Mouse (Mus musculus): ENCODE data around the gene Shc4. TPM values are rescaled to one million over a fixed set of nuclear protein-coding genes. Genes with fewer than 3 reads are reported as not detected.

Shc4 gene
- polyA plus RNA-seq, 1 experiment from 2014 or later = 0.57 TPM

GRCm38 (mm10) chr2:125659823-125660536, 64.0 kb downstream of the Shc4 start:
- 0 out of 2 replicates have a peak overlapping the region, but pooled peaks have one; percentile 34 for H3K9ac ChIP-seq

GRCm38 (mm10) chr2:125655391-125655790, 68.6 kb downstream of the Shc4 start:
- H3K9ac ChIP-seq = no peak overlapping the region
- 93% methylated on average over 9 of the region's 9 CpGs for WGBS
- H3K9me3 ChIP-seq (replicated peaks) = no peaks in the 10 kb centered on the region
- no peak overlapping the region for H3K4me2 ChIP-seq
- H3K4me3 ChIP-seq = no peak overlapping the region
- no peak for ATAC-seq
- no peaks in the 10 kb centered on the region for H3K36me3 ChIP-seq (ENCODE audit: poor library complexity, severe bottlenecking)
- H3K27me3 ChIP-seq = no peaks in the 10 kb centered on the region
- H3K4me1 ChIP-seq = peaks cover 3% of the 10 kb centered on the region; the same call in 1 of the 2 replicates
- H3K27ac ChIP-seq = no peak overlapping the region

More at GRCm38 (mm10) chr2:125659823-125660536, 64.0 kb downstream of the Shc4 start:
- WGBS = 13% methylated on average over 10 of the region's 10 CpGs
- ATAC-seq = peak; percentile 80
- Histone ChIP-seq H3K9me3 (replicated peaks) (no peaks in the 10 kb centered on the region), H3K4me3 (peak overlapping the region; percentile 18), H3K36me3 (ENCODE audit: poor library complexity, severe bottlenecking) (no peaks in the 10 kb centered on the region), H3K27me3 (no peaks in the 10 kb centered on the region), H3K4me1 (peaks cover 8% of the 10 kb centered on the region; the same call in 1 of the 2 replicates), H3K4me2 (peak overlapping the region; percentile 53), H3K27ac (no peak overlapping the region)

- Histone ChIP-seq H3K4me2 (no peak overlapping the region), H3K27ac (no peak overlapping the region), H3K4me1 (no peaks in the 10 kb centered on the region), H3K9ac (no peak overlapping the region), H3K9me3 (replicated peaks) (no peaks in the 10 kb centered on the region), H3K36me3 (ENCODE audit: poor library complexity, severe bottlenecking) (no peaks in the 10 kb centered on the region), H3K27me3 (no peaks in the 10 kb centered on the region), H3K4me3 (no peak overlapping the region)
- no peak for ATAC-seq
- 94% methylated on average over 2 of the region's 2 CpGs for WGBS
Measured at GRCm38 (mm10) chr2:125653286-125653685, 70.7 kb downstream of the Shc4 start.

GRCm38 (mm10) chr2:125651563-125651962, 72.4 kb downstream of the Shc4 start:
- H3K9me3 ChIP-seq (replicated peaks) = no peaks in the 10 kb centered on the region
- no peaks in the 10 kb centered on the region for H3K27me3 ChIP-seq
- H3K9ac ChIP-seq = no peak overlapping the region
- no peak overlapping the region for H3K4me2 ChIP-seq
- no peaks in the 10 kb centered on the region for H3K4me1 ChIP-seq
- H3K36me3 ChIP-seq (ENCODE audit: poor library complexity, severe bottlenecking) = no peaks in the 10 kb centered on the region
- H3K4me3 ChIP-seq = no peak overlapping the region
- no peak overlapping the region for H3K27ac ChIP-seq
- 50% methylated on average over 8 of the region's 8 CpGs for WGBS
- ATAC-seq = no peak

- H3K27me3 ChIP-seq = no peaks in the 10 kb centered on the region
- 94% methylated on average over 14 of the region's 14 CpGs for WGBS
- H3K4me2 ChIP-seq = no peak overlapping the region
- no peaks in the 10 kb centered on the region for H3K9me3 ChIP-seq (replicated peaks)
- H3K9ac ChIP-seq = no peak overlapping the region
- no peak overlapping the region for H3K27ac ChIP-seq
- no peaks in the 10 kb centered on the region for H3K36me3 ChIP-seq (ENCODE audit: poor library complexity, severe bottlenecking)
- H3K4me1 ChIP-seq = no peaks in the 10 kb centered on the region
- no peak overlapping the region for H3K4me3 ChIP-seq
- ATAC-seq = no peak
Measured at GRCm38 (mm10) chr2:125650742-125651352, 73.1 kb downstream of the Shc4 start.

GRCm38 (mm10) chr2:125650038-125650437, 73.9 kb downstream of the Shc4 start:
- Histone ChIP-seq H3K4me1 (peaks cover under 1% of the 10 kb centered on the region), H3K9ac (no peak overlapping the region), H3K27ac (no peak overlapping the region), H3K4me2 (no peak overlapping the region), H3K4me3 (no peak overlapping the region), H3K27me3 (no peaks in the 10 kb centered on the region), H3K36me3 (ENCODE audit: poor library complexity, severe bottlenecking) (no peaks in the 10 kb centered on the region), H3K9me3 (replicated peaks) (no peaks in the 10 kb centered on the region)
- ATAC-seq = no peak
- 93% methylated on average over 5 of the region's 5 CpGs for WGBS

GRCm38 (mm10) chr2:125644912-125645311, 79.0 kb downstream of the Shc4 start:
- H3K4me1 ChIP-seq = peaks cover 5% of the 10 kb centered on the region
- ATAC-seq = peak; percentile 27; the same call in 1 of the 2 replicates

GRCm38 (mm10) chr2:125637331-125637730, 86.6 kb downstream of the Shc4 start:
- no peak overlapping the region for H3K4me2 ChIP-seq
- no peaks in the 10 kb centered on the region for H3K4me1 ChIP-seq
- H3K9ac ChIP-seq = no peak overlapping the region
- no peaks in the 10 kb centered on the region for H3K36me3 ChIP-seq (ENCODE audit: poor library complexity, severe bottlenecking)
- no peaks in the 10 kb centered on the region for H3K9me3 ChIP-seq (replicated peaks)
- ATAC-seq = no peak
- H3K27ac ChIP-seq = no peak overlapping the region
- no peaks in the 10 kb centered on the region for H3K27me3 ChIP-seq
- H3K4me3 ChIP-seq = no peak overlapping the region
- WGBS = 88% methylated on average over 7 of the region's 7 CpGs

More at GRCm38 (mm10) chr2:125644912-125645311, 79.0 kb downstream of the Shc4 start:
- H3K9ac ChIP-seq = no peak overlapping the region
- H3K27ac ChIP-seq = no peak overlapping the region
- no peak overlapping the region for H3K4me2 ChIP-seq
- 68% methylated on average over 6 of the region's 6 CpGs for WGBS
- H3K36me3 ChIP-seq (ENCODE audit: poor library complexity, severe bottlenecking) = no peaks in the 10 kb centered on the region
- no peaks in the 10 kb centered on the region for H3K9me3 ChIP-seq (replicated peaks)
- H3K27me3 ChIP-seq = no peaks in the 10 kb centered on the region
- no peak overlapping the region for H3K4me3 ChIP-seq

GRCm38 (mm10) chr2:125630010-125630409, 93.9 kb downstream of the Shc4 start:
- no peaks in the 10 kb centered on the region for H3K4me1 ChIP-seq
- no peak overlapping the region for H3K4me2 ChIP-seq
- no peaks in the 10 kb centered on the region for H3K36me3 ChIP-seq (ENCODE audit: poor library complexity, severe bottlenecking)
- H3K27me3 ChIP-seq = no peaks in the 10 kb centered on the region
- H3K27ac ChIP-seq = no peak overlapping the region
- no peak for ATAC-seq
- H3K9ac ChIP-seq = no peak overlapping the region
- H3K4me3 ChIP-seq = no peak overlapping the region
- H3K9me3 ChIP-seq (replicated peaks) = no peaks in the 10 kb centered on the region
- 94% methylated on average over 2 of the region's 2 CpGs for WGBS

- WGBS = 89% methylated on average over 6 of the region's 6 CpGs
- no peaks in the 10 kb centered on the region for H3K36me3 ChIP-seq (ENCODE audit: poor library complexity, severe bottlenecking)
- H3K27me3 ChIP-seq = no peaks in the 10 kb centered on the region
- H3K4me1 ChIP-seq = peaks cover 10% of the 10 kb centered on the region
- no peak overlapping the region for H3K9ac ChIP-seq
- H3K4me2 ChIP-seq = no peak overlapping the region
- no peak overlapping the region for H3K4me3 ChIP-seq
- no peak overlapping the region for H3K27ac ChIP-seq
- ATAC-seq = no peak
- no peaks in the 10 kb centered on the region for H3K9me3 ChIP-seq (replicated peaks)
Measured at GRCm38 (mm10) chr2:125628487-125628886, 95.5 kb downstream of the Shc4 start.

- WGBS = 87% methylated on average over 4 of the region's 4 CpGs
- H3K9ac ChIP-seq = no peak overlapping the region
- ATAC-seq = no peak
- no peaks in the 10 kb centered on the region for H3K36me3 ChIP-seq (ENCODE audit: poor library complexity, severe bottlenecking)
- H3K4me1 ChIP-seq = peaks cover 16% of the 10 kb centered on the region
- no peaks in the 10 kb centered on the region for H3K27me3 ChIP-seq
- no peak overlapping the region for H3K4me2 ChIP-seq
- H3K9me3 ChIP-seq (replicated peaks) = no peaks in the 10 kb centered on the region
- no peak overlapping the region for H3K4me3 ChIP-seq
- H3K27ac ChIP-seq = no peak overlapping the region
Measured at GRCm38 (mm10) chr2:125626536-125626935, 97.4 kb downstream of the Shc4 start.

- H3K4me2 ChIP-seq = peak within 1 kb of the TSS; percentile 72
- peak; percentile 99 for ATAC-seq
- no peak within 1 kb of the TSS for H3K27ac ChIP-seq
- H3K4me1 ChIP-seq = peaks cover 25% of the 10 kb centered on the region
- H3K4me3 ChIP-seq = peak within 1 kb of the TSS; percentile 85
- H3K9me3 ChIP-seq (replicated peaks) = no peaks in the 10 kb centered on the region
- under 1% methylated on average over 50 of the region's 50 CpGs for WGBS
- no peaks in the 10 kb centered on the region for H3K27me3 ChIP-seq
- peaks cover 7% of the 10 kb centered on the region for H3K36me3 ChIP-seq (ENCODE audit: poor library complexity, severe bottlenecking)
- H3K9ac ChIP-seq = peak within 1 kb of the TSS; percentile 81
Measured at GRCm38 (mm10) chr2:125624837-125625351, 99.1 kb downstream of the Shc4 start, which contains the start of gene Cep152. Gene Cep152 (minus strand): TSS chr2:125625113.
